Mouse (Mus musculus) ES-E14 (cell line): ENCODE results near the gene Gpr108. TPM values are rescaled to one million over a fixed set of nuclear protein-coding genes. Genes with fewer than 3 reads are reported as not detected.

Experiments used
- DNase-seq: peaks from one replicate; pipeline ENCODE4 v3.0.0-alpha.2; 2013; ENCODE audit warnings: low read depth, low spot score
- H3K27ac ChIP-seq: 2 replicates; pipeline ENCODE4 v1.5.1; 2012; ENCODE audit warnings: low read depth, mild to moderate bottlenecking, low read length, moderate library complexity, mixed read lengths; ENCODE audit not compliant: poor library complexity, insufficient read depth, severe bottlenecking
- H3K36me3 ChIP-seq: 2 replicates; pipeline ENCODE4 v1.6.1; 2012; ENCODE audit warnings: mild to moderate bottlenecking, low read length, moderate library complexity, mixed read lengths; ENCODE audit not compliant: control insufficient read depth, poor library complexity, insufficient read depth, severe bottlenecking
- H3K4me1 ChIP-seq, 2 experiments: fragments of 150-350 bp in 1 of 2; sonication (generic) in 1 of 2; 2 replicates each; pipeline ENCODE4 v1.6.1; 2012; ENCODE audit warnings: low read length in 2 of 2, mild to moderate bottlenecking in 1 of 2, mixed read lengths in 1 of 2; ENCODE audit not compliant: control insufficient read depth in 2 of 2, insufficient read depth in 2 of 2, poor library complexity in 1 of 2
- H3K4me3 ChIP-seq, 2 experiments: fragments of 150-350 bp in 1 of 2; sonication (generic) in 1 of 2; 2 replicates each; pipeline ENCODE4 v1.5.1; 2012; ENCODE audit warnings: low read length in 2 of 2, low read depth in 1 of 2, mild to moderate bottlenecking in 1 of 2, mixed read lengths in 1 of 2; ENCODE audit not compliant: insufficient read depth in 1 of 2, poor library complexity in 1 of 2, severe bottlenecking in 1 of 2
- H3K9ac ChIP-seq: 2 replicates; pipeline ENCODE4 v1.6.1; 2012; ENCODE audit warnings: low read depth, mild to moderate bottlenecking, low read length, mixed read lengths; ENCODE audit not compliant: poor library complexity, insufficient read depth, severe bottlenecking
- H3K9me3 ChIP-seq: fragments of 150-350 bp; sonication (generic); 2 replicates; pipeline ENCODE4 v1.6.1; 2012; ENCODE audit warnings: low read depth, mild to moderate bottlenecking, low read length; ENCODE audit not compliant: control insufficient read depth, insufficient read depth
- CHD2 ChIP-seq: IDR thresholded peaks from 2 replicates; pipeline ENCODE4 v1.6.1; 2014; ENCODE audit warnings: mild to moderate bottlenecking, low read depth, low read length, inconsistent platforms
- HCFC1 ChIP-seq: IDR thresholded peaks from 2 replicates; pipeline ENCODE4 v1.6.1; 2012; ENCODE audit warnings: low read length, inconsistent platforms, borderline replicate concordance; ENCODE audit not compliant: insufficient read depth
- MAFK ChIP-seq: IDR thresholded peaks from 2 replicates; pipeline ENCODE4 v1.6.1; 2014; ENCODE audit warnings: mild to moderate bottlenecking, low read depth, low read length, inconsistent platforms; ENCODE audit not compliant: insufficient read depth
- ZC3H11A ChIP-seq: IDR thresholded peaks from 2 replicates; pipeline ENCODE4 v1.6.1; 2012; ENCODE audit warnings: low read depth, mild to moderate bottlenecking, inconsistent platforms, low read length, borderline replicate concordance
- ZNF384 ChIP-seq: IDR thresholded peaks from 2 replicates; pipeline ENCODE4 v1.6.1; 2012; ENCODE audit warnings: low read depth, low read length, inconsistent platforms
- in situ Hi-C, 2 experiments: fragments of 600-800 bp; cut with MboI; formaldehyde crosslinking; loops; one replicate each; pipeline ENCODE4 v1.15.1; 2025; ENCODE audit warnings: low sequenced_read_pairs in 2 of 2, inconsistent platforms in 1 of 2; ENCODE audit not compliant: unreplicated experiment in 2 of 2
- total RNA-seq: library from RNA; depleted of rRNA; stranded (reverse); fragments of 300-350 nt; gene quantifications from 2 replicates; pipeline ENCODE4 v1.2.3, GENCODE M21; 2012

Gene Gpr108
- total RNA-seq, 1 experiment: 25.0 TPM

- in situ Hi-C loops: no loop called here
- TF ChIP-seq HCFC1 (no peak), ZNF384 (no peak), CHD2 (no peak), MAFK (no peak), ZC3H11A (no peak)
- peaks cover 26% of the 10 kb centered on the region for H3K36me3 ChIP-seq
- H3K4me3 ChIP-seq: peak overlapping the region; percentile 87 to 91
- peak overlapping the region; percentile 45 for H3K9ac ChIP-seq
- H3K9me3 ChIP-seq: no peaks in the 10 kb centered on the region
- no peak overlapping the region for H3K27ac ChIP-seq
- DNase-seq: no peak
- peaks cover 0 to 11% of the 10 kb centered on the region in 2 experiments; a peak in 3 of 4 replicates for H3K4me1 ChIP-seq
Measured at GRCm38 (mm10) chr17:57250461-57251160, 2.4 kb upstream of the Gpr108 start.

- in situ Hi-C loops: no loop called here
Measured at GRCm38 (mm10) chr17:57249186-57250181, 1.2 kb upstream of the Gpr108 start, which contains the start of gene Trip10. TSS of gene Trip10 (plus strand) at chr17:57249455.

GRCm38 (mm10) chr17:57248771-57249170 lies 525 bp upstream of the Gpr108 start:
- peaks cover 12% of the 10 kb centered on the region for H3K36me3 ChIP-seq
- H3K9me3 ChIP-seq: no peaks in the 10 kb centered on the region
- no peak for DNase-seq
- peak overlapping the region; percentile 82 for H3K9ac ChIP-seq
- no peak overlapping the region; the same call in 1 of the 2 replicates for H3K27ac ChIP-seq
- in situ Hi-C loops: no loop called here
- peaks cover 0 to 11% of the 10 kb centered on the region in 2 experiments; a peak in 3 of 4 replicates for H3K4me1 ChIP-seq
- TF ChIP-seq HCFC1 (no peak), ZC3H11A (no peak), CHD2 (no peak), MAFK (no peak), ZNF384 (no peak)
- peak overlapping the region; percentile 77 to 87 for H3K4me3 ChIP-seq

More at GRCm38 (mm10) chr17:57249186-57250181, 1.2 kb upstream of the Gpr108 start, which contains the start of gene Trip10:
- H3K4me3 ChIP-seq: peak within 1 kb of the TSS; percentile 87 to 91
- peak within 1 kb of the TSS; percentile 89 for H3K9ac ChIP-seq
- H3K36me3 ChIP-seq: peaks cover 15% of the 10 kb centered on the region
- H3K4me1 ChIP-seq: peaks cover 0 to 11% of the 10 kb centered on the region in 2 experiments; a peak in 3 of 4 replicates
- DNase-seq: peak; percentile 79
- no peaks in the 10 kb centered on the region for H3K9me3 ChIP-seq
- TF ChIP-seq HCFC1 (peak; percentile 40; the same call in 1 of the 2 replicates), MAFK (no peak)
- H3K27ac ChIP-seq: peak within 1 kb of the TSS; percentile 76

GRCm38 (mm10) chr17:57247393-57248200 lies 649 bp downstream of the Gpr108 start:
- Histone ChIP-seq H3K36me3 (peaks cover 6% of the 10 kb centered on the region; the same call in 1 of the 2 replicates), H3K9me3 (no peaks in the 10 kb centered on the region), H3K4me1 (peaks cover 0 to 11% of the 10 kb centered on the region in 2 experiments; a peak in 3 of 4 replicates), H3K27ac (peak overlapping the region; percentile 41), H3K9ac (peak overlapping the region; percentile 87), H3K4me3 (peak overlapping the region; percentile 77 to 87)
- DNase-seq: peak; percentile 95
- TF ChIP-seq CHD2: peak; percentile 91
- TF ChIP-seq ZNF384: no peak
- no peak for TF ChIP-seq ZC3H11A
- TF ChIP-seq HCFC1: peak; percentile 98
- no peak for TF ChIP-seq MAFK
- in situ Hi-C loops: no loop called here
